Mouse (Mus musculus): ENCODE results near the gene Clock. TPM values are rescaled to one million over a fixed set of nuclear protein-coding genes. Genes with fewer than 3 reads are reported as not detected.

Clock gene
- polyA plus RNA-seq, 1 experiment from 2014 or later, result 13.4 TPM

Other genes with a start within 250 kb of the Clock start
- gene Srd5a3, start 164.5 kb downstream of the Clock start, polyA plus RNA-seq (2015; fragmentation: Nextera tagmentation; extraction: Ambion mirVana), result 17.3 and 17.5 TPM in 2 replicates
- gene Tmem165, start 120.9 kb downstream of the Clock start, polyA plus RNA-seq (2015; fragmentation: Nextera tagmentation; extraction: Ambion mirVana), result 35.6 and 36.3 TPM in 2 replicates
- not detected in 2 replicates for gene Pdcl2, start 26.4 kb upstream of the Clock start, polyA plus RNA-seq (2015; fragmentation: Nextera tagmentation; extraction: Ambion mirVana)
- 0.35 TPM in 1 of 2 replicates, not detected in the other for gene Nmu, start 59.0 kb upstream of the Clock start, polyA plus RNA-seq (2015; fragmentation: Nextera tagmentation; extraction: Ambion mirVana)
- not detected in 2 replicates for gene Gm7271, start 179.2 kb upstream of the Clock start, polyA plus RNA-seq (2015; fragmentation: Nextera tagmentation; extraction: Ambion mirVana)
- 59.4 and 61.5 TPM in 2 replicates for gene Exoc1, start 224.5 kb upstream of the Clock start, polyA plus RNA-seq (2015; fragmentation: Nextera tagmentation; extraction: Ambion mirVana)